Mouse (Mus musculus): ENCODE measurements around the gene Slc6a14.

GRCm38 (mm10) chrX:21715293-21715692, 597 bp downstream of the Slc6a14 start:
- TF ChIP-seq EP300 (IDR thresholded peaks at IDR 0.05; ENCODE audit: low read depth) (no peak), CTCF (IDR thresholded peaks at IDR 0.05; ENCODE audit: low read depth) (no peak)

All from liver, embryonic 14.5 days (tissue).